Mouse (Mus musculus): ENCODE results near the gene Tgfa. TPM values are rescaled to one million over a fixed set of nuclear protein-coding genes. Genes with fewer than 3 reads are reported as not detected.
A peak's percentile ranks its signal among the peaks of the same experiment; 100 is the strongest.

Tgfa gene
- total and polyA plus RNA-seq, 3 experiments, result 0.80 to 1.6 (median 1.0) TPM

DNA sequence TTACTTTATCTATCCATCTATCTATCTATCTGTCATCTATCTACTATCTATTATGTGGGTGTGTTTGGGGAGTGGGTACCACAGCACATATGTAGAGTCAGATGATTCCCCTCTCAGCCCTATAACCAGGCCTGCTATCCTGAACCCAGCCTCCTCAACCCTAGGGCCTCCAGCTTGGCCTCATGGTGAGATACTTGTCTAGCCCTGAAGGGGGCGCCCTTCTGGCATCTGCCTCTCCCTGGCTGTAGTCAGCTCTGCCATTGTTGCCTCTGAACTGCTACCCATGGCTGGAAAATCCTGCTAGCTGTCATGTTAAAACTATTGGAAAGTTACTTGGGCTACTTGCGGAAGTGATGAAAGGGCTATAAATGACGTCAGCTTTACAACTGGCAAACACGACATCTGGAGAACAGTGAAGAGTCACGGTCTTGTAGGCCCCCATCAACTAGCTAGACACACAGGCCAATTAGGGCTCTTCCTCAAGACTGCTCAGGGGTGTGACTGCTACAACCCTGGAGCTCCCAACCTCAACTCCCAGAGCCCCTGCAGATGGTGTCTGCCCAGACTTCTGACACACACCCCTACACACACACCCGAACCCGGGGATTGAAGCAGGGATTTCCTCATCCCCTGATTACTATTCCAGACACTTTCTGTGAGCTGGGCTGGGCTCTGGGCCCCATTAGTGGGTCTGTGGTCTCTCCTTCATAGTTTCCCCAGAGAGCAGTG is 65.5 kb downstream of the Tgfa start:
- intact Hi-C loops (cut with DNase I), result no loop called here
- no peak overlapping the region for H3K9ac ChIP-seq (ENCODE audit: low read depth, low read length)
- no peaks in the 10 kb centered on the region for H3K4me1 ChIP-seq (ENCODE audit: control insufficient read depth, insufficient read depth, low read length)
- H3K36me3 ChIP-seq (ENCODE audit: control insufficient read depth, insufficient read depth, low read length), result no peaks in the 10 kb centered on the region
- no peak overlapping the region for H3K4me3 ChIP-seq
- WGBS, result 43% methylated on average over 7 of the region's 7 CpGs
- no peaks in the 10 kb centered on the region for H3K27me3 ChIP-seq (ENCODE audit: control insufficient read depth, insufficient read depth, low read length)
- no peak for DNase-seq
- H3K79me2 ChIP-seq (replicated peaks; ENCODE audit: control insufficient read depth, insufficient read depth, low read length), result no peaks in the 10 kb centered on the region
- H3K27ac ChIP-seq, result no peak overlapping the region
- TF ChIP-seq EP300 (IDR thresholded peaks at IDR 0.05; ENCODE audit: insufficient read depth, low read depth, low read length) (no peak), CTCF (IDR thresholded peaks at IDR 0.05) (peak; percentile 14; the same call in 1 of the 2 replicates), POLR2A (IDR thresholded peaks at IDR 0.05; ENCODE audit: insufficient read depth, low read depth, low read length) (no peak)

GRCm38 (mm10) chr6:86266786-86267185 is 71.8 kb downstream of the Tgfa start:
- H3K79me2 ChIP-seq (replicated peaks; ENCODE audit: control insufficient read depth, insufficient read depth, low read length), result no peaks in the 10 kb centered on the region
- 64% methylated on average over 5 of the region's 5 CpGs for WGBS
- no peak for DNase-seq
- no peak overlapping the region for H3K9ac ChIP-seq (ENCODE audit: low read depth, low read length)
- TF ChIP-seq EP300 (IDR thresholded peaks at IDR 0.05; ENCODE audit: insufficient read depth, low read depth, low read length) (no peak), CTCF (IDR thresholded peaks at IDR 0.05) (no peak), POLR2A (IDR thresholded peaks at IDR 0.05; ENCODE audit: insufficient read depth, low read depth, low read length) (no peak)
- H3K27me3 ChIP-seq (ENCODE audit: control insufficient read depth, insufficient read depth, low read length), result no peaks in the 10 kb centered on the region
- intact Hi-C loops (cut with DNase I), result no loop called here
- H3K4me3 ChIP-seq, result no peak overlapping the region
- H3K4me1 ChIP-seq (ENCODE audit: control insufficient read depth, insufficient read depth, low read length), result no peaks in the 10 kb centered on the region
- no peaks in the 10 kb centered on the region for H3K36me3 ChIP-seq (ENCODE audit: control insufficient read depth, insufficient read depth, low read length)
- H3K27ac ChIP-seq, result no peak overlapping the region

GRCm38 (mm10) chr6:86270373-86271068 is 75.5 kb downstream of the Tgfa start:
- Histone ChIP-seq H3K9ac (ENCODE audit: low read depth, low read length) (no peak overlapping the region), H3K27me3 (ENCODE audit: control insufficient read depth, insufficient read depth, low read length) (no peaks in the 10 kb centered on the region), H3K36me3 (ENCODE audit: control insufficient read depth, insufficient read depth, low read length) (no peaks in the 10 kb centered on the region), H3K79me2 (replicated peaks; ENCODE audit: control insufficient read depth, insufficient read depth, low read length) (no peaks in the 10 kb centered on the region), H3K4me3 (no peak overlapping the region), H3K4me1 (ENCODE audit: control insufficient read depth, insufficient read depth, low read length) (no peaks in the 10 kb centered on the region), H3K27ac (no peak overlapping the region)
- WGBS, result 51% methylated on average over 8 of the region's 8 CpGs
- TF ChIP-seq CTCF (IDR thresholded peaks at IDR 0.05), result no peak
- no peak for TF ChIP-seq POLR2A (IDR thresholded peaks at IDR 0.05; ENCODE audit: insufficient read depth, low read depth, low read length)
- TF ChIP-seq EP300 (IDR thresholded peaks at IDR 0.05; ENCODE audit: insufficient read depth, low read depth, low read length), result no peak
- DNase-seq, result no peak
- intact Hi-C loops (cut with DNase I), result no loop called here

- no peak overlapping the region for H3K9ac ChIP-seq (ENCODE audit: low read depth, low read length)
- no peak overlapping the region for H3K4me3 ChIP-seq
- TF ChIP-seq CTCF (IDR thresholded peaks at IDR 0.05) (no peak), EP300 (IDR thresholded peaks at IDR 0.05; ENCODE audit: insufficient read depth, low read depth, low read length) (no peak), POLR2A (IDR thresholded peaks at IDR 0.05; ENCODE audit: insufficient read depth, low read depth, low read length) (no peak)
- DNase-seq, result no peak
- H3K79me2 ChIP-seq (replicated peaks; ENCODE audit: control insufficient read depth, insufficient read depth, low read length), result no peaks in the 10 kb centered on the region
- no peak overlapping the region for H3K27ac ChIP-seq
- no peaks in the 10 kb centered on the region for H3K4me1 ChIP-seq (ENCODE audit: control insufficient read depth, insufficient read depth, low read length)
- no peaks in the 10 kb centered on the region for H3K36me3 ChIP-seq (ENCODE audit: control insufficient read depth, insufficient read depth, low read length)
- intact Hi-C loops (cut with DNase I), result no loop called here
- H3K27me3 ChIP-seq (ENCODE audit: control insufficient read depth, insufficient read depth, low read length), result no peaks in the 10 kb centered on the region
- WGBS, result 77% methylated on average over 5 of the region's 5 CpGs
These were observed 76.1 kb downstream of the Tgfa start for GRCm38 (mm10) chr6:86271130-86271529.

- intact Hi-C loops (cut with DNase I), result no loop called here
- TF ChIP-seq CTCF (IDR thresholded peaks at IDR 0.05) (peak; percentile 7; the same call in 1 of the 2 replicates), POLR2A (IDR thresholded peaks at IDR 0.05; ENCODE audit: insufficient read depth, low read depth, low read length) (no peak), EP300 (IDR thresholded peaks at IDR 0.05; ENCODE audit: insufficient read depth, low read depth, low read length) (no peak)
- DNase-seq, result no peak
These were observed 80.7 kb downstream of the Tgfa start for GRCm38 (mm10) chr6:86275704-86276103.

DNA sequence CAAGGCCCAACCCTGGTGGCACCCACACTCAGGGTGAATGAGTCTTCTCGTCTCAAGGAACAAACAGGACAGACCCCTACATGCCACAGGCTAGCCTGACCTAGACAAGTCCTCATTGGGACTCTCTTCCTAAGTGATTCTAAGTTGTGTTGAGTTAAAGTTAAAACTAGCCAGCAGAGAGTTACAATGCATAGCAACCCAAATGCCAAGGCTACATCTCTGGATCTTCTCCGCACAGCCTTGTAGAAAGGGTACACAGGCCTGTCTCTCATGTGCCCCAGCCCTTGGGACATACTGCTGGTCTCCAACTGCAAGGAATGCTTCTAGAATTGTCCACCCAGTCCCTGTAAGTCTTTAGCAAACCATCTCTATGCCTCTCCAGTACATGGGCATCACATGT is 81.8 kb downstream of the Tgfa start:
- WGBS, result 87% methylated on average over 2 of the region's 2 CpGs

More at GRCm38 (mm10) chr6:86275704-86276103, 80.7 kb downstream of the Tgfa start:
- H3K79me2 ChIP-seq (replicated peaks; ENCODE audit: control insufficient read depth, insufficient read depth, low read length), result no peaks in the 10 kb centered on the region
- no peaks in the 10 kb centered on the region for H3K4me1 ChIP-seq (ENCODE audit: control insufficient read depth, insufficient read depth, low read length)
- H3K4me3 ChIP-seq, result no peak overlapping the region
- no peak overlapping the region for H3K27ac ChIP-seq
- H3K9ac ChIP-seq (ENCODE audit: low read depth, low read length), result no peak overlapping the region
- WGBS, result 95% methylated on average over 4 of the region's 4 CpGs
- no peaks in the 10 kb centered on the region for H3K27me3 ChIP-seq (ENCODE audit: control insufficient read depth, insufficient read depth, low read length)
- H3K36me3 ChIP-seq (ENCODE audit: control insufficient read depth, insufficient read depth, low read length), result no peaks in the 10 kb centered on the region

More for the DNA sequence above, 81.8 kb downstream of the Tgfa start:
- no peak overlapping the region for H3K9ac ChIP-seq (ENCODE audit: low read depth, low read length)
- no peaks in the 10 kb centered on the region for H3K4me1 ChIP-seq (ENCODE audit: control insufficient read depth, insufficient read depth, low read length)
- no peaks in the 10 kb centered on the region for H3K27me3 ChIP-seq (ENCODE audit: control insufficient read depth, insufficient read depth, low read length)
- H3K36me3 ChIP-seq (ENCODE audit: control insufficient read depth, insufficient read depth, low read length), result no peaks in the 10 kb centered on the region
- no peak overlapping the region for H3K27ac ChIP-seq
- H3K79me2 ChIP-seq (replicated peaks; ENCODE audit: control insufficient read depth, insufficient read depth, low read length), result no peaks in the 10 kb centered on the region
- no peak overlapping the region for H3K4me3 ChIP-seq
- intact Hi-C loops (cut with DNase I), result no loop called here
- TF ChIP-seq CTCF (IDR thresholded peaks at IDR 0.05) (no peak), EP300 (IDR thresholded peaks at IDR 0.05; ENCODE audit: insufficient read depth, low read depth, low read length) (no peak), POLR2A (IDR thresholded peaks at IDR 0.05; ENCODE audit: insufficient read depth, low read depth, low read length) (no peak)
- DNase-seq, result no peak
